Mouse (Mus musculus) lung, embryonic 14.5 days (tissue): ENCODE data around the gene Rpl3. TPM values are rescaled to one million over a fixed set of nuclear protein-coding genes. Genes with fewer than 3 reads are reported as not detected.

Experiments used
- ATAC-seq: fragments of 200-750 bp; cut with Nextera tagmentation; 2 replicates; pipeline ENCODE4 v1.8.0; 2017; ENCODE audit warnings: mild to moderate bottlenecking, moderate TSS enrichment, moderate library complexity; ENCODE audit not compliant: insufficient read depth
- DNase-seq: peaks from one replicate; pipeline ENCODE4 v3.0.0-alpha.2; 2015
- H3K27ac ChIP-seq: fragments of 300-500 bp; sonication (generic); 2 replicates; pipeline ENCODE4 v1.5.1; 2014; ENCODE audit warnings: low read depth, mild to moderate bottlenecking, moderate library complexity
- H3K27me3 ChIP-seq: fragments of 300-500 bp; sonication (generic); 2 replicates; pipeline ENCODE4 v1.6.1; 2014; ENCODE audit warnings: low read length, control low read depth; ENCODE audit not compliant: insufficient read depth
- H3K36me3 ChIP-seq: fragments of 300-500 bp; sonication (generic); 2 replicates; pipeline ENCODE4 v1.6.1; 2014; ENCODE audit warnings: control low read depth; ENCODE audit not compliant: insufficient read depth
- H3K4me1 ChIP-seq: fragments of 300-500 bp; sonication (generic); 2 replicates; pipeline ENCODE4 v1.6.1; 2014; ENCODE audit warnings: antibody characterized with exemption, control low read depth; ENCODE audit not compliant: insufficient read depth
- H3K4me2 ChIP-seq: fragments of 300-500 bp; sonication (generic); 2 replicates; pipeline ENCODE4 v1.6.1; 2014; ENCODE audit warnings: mild to moderate bottlenecking
- H3K4me3 ChIP-seq: fragments of 300-500 bp; sonication (generic); 2 replicates; pipeline ENCODE4 v1.5.1; 2014; ENCODE audit warnings: low read depth, low read length
- H3K9ac ChIP-seq: fragments of 300-500 bp; sonication (generic); 2 replicates; pipeline ENCODE4 v1.6.1; 2014
- H3K9me3 ChIP-seq: fragments of 300-500 bp; sonication (generic); 2 replicates; pipeline ENCODE4 v1.6.1; 2016; ENCODE audit warnings: low read depth, low read length, control low read depth
- CTCF ChIP-seq: IDR thresholded peaks from 2 replicates; pipeline ENCODE4 v1.5.1; 2016; ENCODE audit warnings: antibody characterized with exemption, low read depth
- WGBS: fragments of 180-500 bp; shearing (Covaris S2); extraction: QIAGEN DNeasy Blood & Tissue Kit; methylation state at CpG from one replicate; pipeline ENCODE4 v1.1.7; 2014; 5-methylcytosine and 5-hydroxymethylcytosine counted together
- polyA plus RNA-seq: library from polyadenylated mRNA; unstranded; fragments of >200 nt; fragmentation: Nextera tagmentation; extraction: Ambion mirVana; gene quantifications from 2 replicates; pipeline ENCODE4 v1.2.1, GENCODE M21; 2014

Gene Rpl3
- polyA plus RNA-seq, 1 experiment from 2014 or later: 1,315 TPM

DNA sequence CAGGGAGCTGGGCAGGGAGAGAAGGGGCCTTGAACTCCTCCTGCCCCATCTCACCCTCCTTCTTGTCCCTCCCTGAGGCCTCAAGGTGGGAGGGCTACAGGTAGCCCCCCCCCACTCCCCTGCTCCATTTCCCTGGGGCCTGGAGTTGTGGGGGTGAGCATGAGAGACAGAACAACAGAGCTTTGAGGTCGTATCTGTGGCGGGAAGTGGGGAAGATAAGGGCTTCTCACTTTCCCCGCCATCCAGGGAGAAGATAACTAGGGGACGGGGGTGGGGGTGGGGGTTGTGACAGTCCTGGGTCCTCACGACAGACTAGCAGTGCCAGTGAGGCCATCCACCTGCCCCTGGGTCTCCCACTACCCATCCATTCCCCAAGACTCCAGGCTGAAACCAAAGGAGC is 43.7 kb downstream of the Rpl3 start:
- no peak for DNase-seq
- WGBS: 13% methylated on average over 5 of the region's 5 CpGs
- no peak overlapping the region for H3K4me3 ChIP-seq
- no peaks in the 10 kb centered on the region for H3K4me1 ChIP-seq
- peaks cover 3% of the 10 kb centered on the region; the same call in 1 of the 2 replicates for H3K9me3 ChIP-seq
- no peak overlapping the region for H3K27ac ChIP-seq
- no peak overlapping the region for H3K9ac ChIP-seq
- no peak for ATAC-seq
- no peak overlapping the region for H3K4me2 ChIP-seq
- no peaks in the 10 kb centered on the region for H3K27me3 ChIP-seq
- H3K36me3 ChIP-seq: no peaks in the 10 kb centered on the region
- no peak for TF ChIP-seq CTCF

DNA sequence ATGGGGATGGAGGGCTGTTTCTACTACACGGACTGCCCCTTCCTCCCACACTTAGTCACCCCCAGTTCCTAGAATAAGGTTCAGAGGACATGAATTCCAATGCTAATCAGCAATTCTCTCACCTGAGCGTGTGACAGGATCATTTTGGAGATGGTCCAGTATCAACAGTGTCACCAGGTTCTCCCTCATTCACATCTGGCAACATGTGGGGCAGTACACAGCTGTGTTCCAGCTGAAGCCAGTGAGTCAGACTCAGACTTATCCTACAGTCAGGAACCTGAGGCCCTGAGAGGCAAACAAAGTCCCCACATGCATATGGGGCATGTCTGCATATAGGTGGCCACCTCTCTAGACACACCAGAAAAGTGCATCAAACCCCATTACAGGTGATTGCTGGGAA is 44.4 kb downstream of the Rpl3 start:
- Histone ChIP-seq H3K9me3 (peaks cover 3% of the 10 kb centered on the region; the same call in 1 of the 2 replicates), H3K4me3 (no peak overlapping the region), H3K27me3 (no peaks in the 10 kb centered on the region), H3K4me1 (no peaks in the 10 kb centered on the region), H3K36me3 (no peaks in the 10 kb centered on the region), H3K9ac (no peak overlapping the region), H3K4me2 (no peak overlapping the region), H3K27ac (no peak overlapping the region)
- DNase-seq (no peak), ATAC-seq (no peak)
- TF ChIP-seq CTCF: no peak
- 77% methylated on average over 2 of the region's 2 CpGs for WGBS

DNA sequence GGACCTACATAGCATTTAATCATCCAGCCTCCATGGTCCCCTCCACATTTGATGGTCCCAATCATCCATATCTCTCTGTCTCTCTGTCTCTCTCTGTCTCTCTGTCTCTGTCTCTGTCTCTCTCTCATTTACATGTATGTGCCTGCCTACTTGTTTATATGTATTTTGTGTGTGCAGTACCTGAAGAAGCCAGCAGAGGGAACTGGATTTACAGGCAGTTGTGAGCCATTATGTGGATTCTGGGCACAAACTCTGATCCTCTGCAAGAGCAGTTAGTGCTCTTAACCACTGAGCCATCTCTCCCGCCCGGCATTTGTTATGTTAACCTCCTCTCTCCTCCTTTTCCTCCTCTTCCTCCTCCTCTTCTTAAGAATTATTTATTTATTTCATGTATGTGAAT is 45.9 kb downstream of the Rpl3 start:
- Histone ChIP-seq H3K36me3 (no peaks in the 10 kb centered on the region), H3K4me1 (no peaks in the 10 kb centered on the region), H3K9ac (no peak overlapping the region), H3K4me3 (no peak overlapping the region), H3K27ac (no peak overlapping the region), H3K27me3 (no peaks in the 10 kb centered on the region), H3K4me2 (no peak overlapping the region), H3K9me3 (peaks cover 3% of the 10 kb centered on the region; the same call in 1 of the 2 replicates)
- ATAC-seq: no peak
- no peak for DNase-seq
- 94% methylated on average over 2 of the region's 2 CpGs for WGBS
- peak; percentile 30 for TF ChIP-seq CTCF

DNA sequence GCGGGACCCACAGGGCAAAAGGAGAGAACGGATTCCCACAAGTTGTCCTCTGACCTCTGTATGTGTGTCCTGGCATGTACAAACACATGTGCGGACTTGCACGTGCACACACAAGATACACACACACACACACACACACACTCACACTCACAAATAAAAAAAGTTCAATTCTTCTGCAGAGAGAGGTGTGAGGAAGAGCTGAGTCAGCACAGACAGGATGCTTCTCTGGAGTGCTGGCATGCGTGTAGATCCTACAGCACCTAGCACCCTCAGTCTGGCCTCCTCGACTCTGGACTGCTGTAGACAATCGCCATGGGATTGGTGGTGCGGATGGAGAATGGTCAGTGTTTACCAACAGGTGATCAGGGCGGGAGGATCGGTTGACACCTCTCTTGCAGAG is 47.4 kb downstream of the Rpl3 start:
- TF ChIP-seq CTCF: no peak
- no peak overlapping the region for H3K4me2 ChIP-seq
- H3K27ac ChIP-seq: no peak overlapping the region
- H3K36me3 ChIP-seq: no peaks in the 10 kb centered on the region
- ATAC-seq (no peak), DNase-seq (no peak)
- no peaks in the 10 kb centered on the region for H3K4me1 ChIP-seq
- H3K27me3 ChIP-seq: no peaks in the 10 kb centered on the region
- H3K9ac ChIP-seq: no peak overlapping the region
- peaks cover 3% of the 10 kb centered on the region; the same call in 1 of the 2 replicates for H3K9me3 ChIP-seq
- WGBS: 79% methylated on average over 10 of the region's 10 CpGs
- no peak overlapping the region for H3K4me3 ChIP-seq

DNA sequence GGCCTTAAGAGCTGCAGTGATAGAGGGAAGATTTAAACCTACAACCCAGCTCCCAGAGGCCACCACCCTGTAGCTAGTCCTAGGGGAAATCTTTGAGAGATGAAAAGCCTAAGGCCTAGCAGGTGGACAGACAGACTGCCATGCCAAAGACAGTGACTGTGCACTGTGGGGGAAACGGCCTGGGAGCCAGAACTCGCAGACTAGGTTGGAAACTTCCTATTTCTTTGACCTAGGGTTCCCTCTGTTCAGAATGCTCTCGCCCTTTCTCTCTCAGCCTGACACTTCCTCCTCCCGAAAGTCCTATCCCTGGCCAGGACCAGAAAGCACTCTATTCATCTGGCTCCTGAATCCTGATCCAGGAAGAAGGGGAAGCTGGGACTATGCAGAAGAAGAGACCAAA is 49.5 kb downstream of the Rpl3 start:
- WGBS: 60% methylated on average over 4 of the region's 4 CpGs
- ATAC-seq: no peak

DNA sequence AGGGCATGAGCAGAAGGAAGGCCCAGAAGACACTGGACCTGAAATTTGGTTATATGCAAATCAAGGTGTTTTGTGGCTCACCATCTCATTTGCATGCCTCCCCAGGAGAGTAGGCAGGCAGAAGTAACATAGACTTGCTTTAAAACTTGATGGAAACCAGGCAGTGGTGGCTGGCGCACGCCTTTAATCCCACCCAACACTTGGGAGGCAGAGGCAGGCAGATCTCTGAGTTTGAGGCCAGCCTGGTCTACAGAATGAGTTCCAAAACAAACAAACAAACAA is 53.6 kb downstream of the Rpl3 start:
- WGBS: 95% methylated on average over 2 of the region's 2 CpGs
- H3K9ac ChIP-seq: no peak overlapping the region
- ATAC-seq (no peak), DNase-seq (no peak)
- H3K27me3 ChIP-seq: no peaks in the 10 kb centered on the region
- no peak for TF ChIP-seq CTCF
- no peak overlapping the region for H3K4me3 ChIP-seq
- no peaks in the 10 kb centered on the region for H3K4me1 ChIP-seq
- H3K27ac ChIP-seq: no peak overlapping the region
- no peaks in the 10 kb centered on the region for H3K36me3 ChIP-seq
- H3K9me3 ChIP-seq: no peaks in the 10 kb centered on the region
- no peak overlapping the region for H3K4me2 ChIP-seq

More for the DNA sequence above, 49.5 kb downstream of the Rpl3 start:
- no peak for DNase-seq
- Histone ChIP-seq H3K27ac (no peak overlapping the region), H3K4me3 (no peak overlapping the region), H3K4me1 (no peaks in the 10 kb centered on the region), H3K27me3 (no peaks in the 10 kb centered on the region), H3K9me3 (peaks cover 3% of the 10 kb centered on the region; the same call in 1 of the 2 replicates), H3K4me2 (no peak overlapping the region), H3K36me3 (no peaks in the 10 kb centered on the region), H3K9ac (no peak overlapping the region)
- TF ChIP-seq CTCF: no peak

DNA sequence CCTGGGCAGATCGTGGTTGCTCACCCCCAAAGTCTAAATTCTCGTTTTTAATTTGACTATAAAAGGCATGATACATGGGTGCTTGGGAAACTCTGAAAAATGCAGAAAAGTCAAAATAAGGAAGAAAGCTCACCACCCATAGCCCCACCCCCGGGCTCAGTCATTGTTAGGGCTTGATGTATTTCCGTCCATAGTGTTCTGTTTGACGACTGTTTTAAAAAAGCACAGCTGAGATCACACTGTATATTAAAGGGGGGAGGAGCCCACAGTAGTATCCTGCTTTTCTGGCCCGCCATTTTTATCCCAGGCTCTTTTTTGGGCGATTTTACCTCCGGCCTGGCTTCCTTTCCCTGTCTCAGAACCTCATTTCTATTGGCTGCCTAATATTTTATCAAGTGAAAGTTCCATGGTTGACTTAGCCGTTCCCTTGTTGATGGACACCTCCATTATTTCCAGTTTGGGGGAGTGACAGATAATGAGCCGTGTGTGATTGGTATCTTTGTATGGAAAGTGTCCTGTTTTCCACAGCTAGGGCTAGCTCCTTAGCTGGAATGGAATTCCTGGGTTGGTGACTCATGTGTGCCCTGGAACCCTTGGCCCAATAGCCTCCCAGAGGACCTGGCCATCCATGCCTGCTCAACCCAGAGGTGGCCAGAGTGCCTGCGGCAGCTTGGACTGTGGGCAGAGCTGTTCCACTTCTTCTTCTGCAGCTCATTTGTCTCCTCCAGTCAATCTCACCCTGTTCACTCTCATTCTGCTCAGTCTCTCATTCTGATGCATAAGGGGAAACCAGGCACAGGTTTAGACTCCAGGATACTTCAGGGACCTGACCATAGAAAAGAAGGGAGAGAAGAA is 54.2 kb downstream of the Rpl3 start:
- no peak for ATAC-seq

More for the DNA sequence above, 54.2 kb downstream of the Rpl3 start:
- H3K4me1 ChIP-seq: no peaks in the 10 kb centered on the region
- 64% methylated on average over 11 of the region's 11 CpGs for WGBS
- no peak overlapping the region for H3K9ac ChIP-seq
- no peaks in the 10 kb centered on the region for H3K27me3 ChIP-seq
- no peaks in the 10 kb centered on the region for H3K9me3 ChIP-seq
- no peak overlapping the region for H3K4me2 ChIP-seq
- no peaks in the 10 kb centered on the region for H3K36me3 ChIP-seq
- no peak overlapping the region for H3K27ac ChIP-seq
- peak; percentile 38 for DNase-seq
- H3K4me3 ChIP-seq: no peak overlapping the region
- TF ChIP-seq CTCF: no peak
